Mouse (Mus musculus) gastrocnemius, postnatal 10 days (tissue): ENCODE measurements around the gene Rangrf. TPM values are rescaled to one million over a fixed set of nuclear protein-coding genes. Genes with fewer than 3 reads are reported as not detected.
"Not testable (repeated sequence)": the region's sequence is repeated elsewhere in the genome, so short reads cannot be mapped to it uniquely, and the experiment has no call there.

Experiments used
- DNase-seq: peaks from one replicate; pipeline ENCODE4 v3.0.0; 2021; ENCODE audit warnings: mixed read lengths
- long read RNA-seq, 2 experiments: library from polyadenylated mRNA; stranded (forward); transcript quantifications; one replicate each; pipeline ENCODE4 v2.0.0; 2021
- total RNA-seq, 2 experiments: library from RNA; stranded (reverse); gene quantifications; 2 replicates each; pipeline ENCODE4 v1.2.3; 2021

Rangrf gene
- total RNA-seq: 10 to 100 TPM; 45.0 to 57.6 TPM
- long read RNA-seq, experiment 1, transcript Rangrf-201 (5 exons, 820 nt): major isoform, 21 of 25 reads
- long read RNA-seq, experiment 1, partial matches to known transcripts: 1 of 25 reads
- long read RNA-seq, experiment 1, other reads (novel, unspliced or antisense): 3 of 25 reads
- long read RNA-seq, experiment 2, transcript Rangrf-201 (5 exons, 820 nt): major isoform, 15 of 15 reads
- long read RNA-seq, experiment 2, partial matches to known transcripts: 0 of 15 reads
- long read RNA-seq, experiment 2, other reads (novel, unspliced or antisense): 0 of 15 reads

DNA sequence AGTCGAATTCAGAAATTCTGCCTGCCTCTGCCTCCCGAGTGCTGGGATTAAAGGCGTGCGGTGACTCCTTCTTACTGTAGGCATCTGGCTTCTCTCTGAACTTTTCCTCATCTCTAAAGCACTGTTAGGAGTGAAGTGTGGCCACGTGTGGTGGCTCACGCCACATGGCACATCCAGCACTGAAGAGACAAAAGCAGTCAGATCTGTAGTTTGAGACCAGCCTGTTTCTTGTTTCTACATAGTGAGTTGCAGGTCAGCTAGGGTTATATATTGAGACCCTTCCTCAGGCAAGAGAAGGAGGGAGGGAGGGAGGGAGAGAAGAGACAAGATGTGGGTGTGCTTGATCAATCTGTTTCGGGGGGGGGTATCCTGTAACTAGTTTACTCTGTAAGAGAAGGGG is at the start of gene Rangrf:
Rangrf (minus strand) TSS at position 101 of the 400 bp plus-strand sequence.
- no peak for DNase-seq

- no peak for DNase-seq
These were observed 45.7 kb upstream of the Rangrf start for GRCm38 (mm10) chr11:69020691-69021090.

- DNase-seq: no peak
These were observed 41.8 kb upstream of the Rangrf start for GRCm38 (mm10) chr11:69016755-69017154.

DNA sequence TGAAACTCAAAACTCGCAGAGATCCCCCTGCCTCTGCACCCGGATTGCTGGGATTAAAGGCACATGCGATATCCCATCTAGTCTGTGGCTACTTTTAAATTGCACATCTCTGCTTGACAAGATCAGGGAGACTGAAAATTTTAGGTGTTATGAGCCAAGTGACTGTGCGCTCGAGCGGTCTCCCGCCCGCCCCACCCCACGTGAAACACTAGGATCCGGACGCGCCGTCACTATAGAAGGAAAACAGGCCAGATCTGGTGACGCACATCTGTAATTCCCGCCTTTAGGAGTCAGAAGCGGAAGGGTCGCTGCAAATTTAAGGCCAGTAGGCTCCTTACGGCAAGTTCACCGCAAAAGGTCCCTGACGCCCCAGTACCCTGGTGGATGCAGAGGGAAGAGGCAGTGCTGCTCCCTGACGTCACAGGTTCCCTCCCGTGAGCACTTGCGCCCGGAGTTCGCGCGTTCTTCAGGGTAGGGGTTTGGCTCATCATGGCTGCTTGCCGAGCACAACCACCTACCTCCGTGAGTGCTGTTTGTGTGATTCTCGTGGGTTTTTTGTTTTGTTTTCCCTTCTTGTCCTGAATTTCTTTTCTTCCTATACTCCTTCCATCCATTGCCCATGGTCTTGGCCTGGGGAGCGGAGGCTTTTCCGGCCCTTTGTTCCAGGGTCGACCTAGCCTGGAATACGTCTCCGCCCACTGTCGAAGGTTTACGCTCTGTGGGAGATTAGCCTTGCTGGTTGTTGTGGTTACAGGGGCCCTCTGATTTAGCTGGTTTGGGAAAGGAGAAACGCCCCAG is 40.9 kb upstream of the Rangrf start, which contains the start of gene Ctc1:
Ctc1 (plus strand) TSS at position 268 of the 798 bp plus-strand sequence.
- DNase-seq: peak; percentile 80

- DNase-seq: peak; percentile 79
These were observed 37.2 kb upstream of the Rangrf start for GRCm38 (mm10) chr11:69012071-69012601.

DNA sequence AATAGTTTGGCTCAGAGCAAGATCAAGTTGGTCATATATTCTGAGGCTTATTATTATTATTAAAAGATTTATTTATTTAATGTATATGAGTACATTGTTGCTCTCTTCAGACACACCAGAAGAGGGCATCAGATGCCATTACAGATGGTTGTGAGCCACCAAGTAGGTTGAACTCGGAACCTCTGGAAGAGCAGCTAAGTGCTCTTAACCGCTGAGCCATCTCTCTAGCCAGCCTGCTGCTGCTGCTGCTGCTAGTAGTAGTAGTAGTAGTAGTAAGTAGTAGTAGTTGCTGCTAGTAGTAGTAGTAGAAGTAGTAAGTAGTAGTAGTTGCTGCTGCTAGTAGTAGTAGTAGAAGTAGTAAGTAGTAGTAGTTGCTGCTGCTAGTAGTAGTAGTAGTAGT is 36.5 kb upstream of the Rangrf start:
- not testable (repeated sequence) for DNase-seq

DNA sequence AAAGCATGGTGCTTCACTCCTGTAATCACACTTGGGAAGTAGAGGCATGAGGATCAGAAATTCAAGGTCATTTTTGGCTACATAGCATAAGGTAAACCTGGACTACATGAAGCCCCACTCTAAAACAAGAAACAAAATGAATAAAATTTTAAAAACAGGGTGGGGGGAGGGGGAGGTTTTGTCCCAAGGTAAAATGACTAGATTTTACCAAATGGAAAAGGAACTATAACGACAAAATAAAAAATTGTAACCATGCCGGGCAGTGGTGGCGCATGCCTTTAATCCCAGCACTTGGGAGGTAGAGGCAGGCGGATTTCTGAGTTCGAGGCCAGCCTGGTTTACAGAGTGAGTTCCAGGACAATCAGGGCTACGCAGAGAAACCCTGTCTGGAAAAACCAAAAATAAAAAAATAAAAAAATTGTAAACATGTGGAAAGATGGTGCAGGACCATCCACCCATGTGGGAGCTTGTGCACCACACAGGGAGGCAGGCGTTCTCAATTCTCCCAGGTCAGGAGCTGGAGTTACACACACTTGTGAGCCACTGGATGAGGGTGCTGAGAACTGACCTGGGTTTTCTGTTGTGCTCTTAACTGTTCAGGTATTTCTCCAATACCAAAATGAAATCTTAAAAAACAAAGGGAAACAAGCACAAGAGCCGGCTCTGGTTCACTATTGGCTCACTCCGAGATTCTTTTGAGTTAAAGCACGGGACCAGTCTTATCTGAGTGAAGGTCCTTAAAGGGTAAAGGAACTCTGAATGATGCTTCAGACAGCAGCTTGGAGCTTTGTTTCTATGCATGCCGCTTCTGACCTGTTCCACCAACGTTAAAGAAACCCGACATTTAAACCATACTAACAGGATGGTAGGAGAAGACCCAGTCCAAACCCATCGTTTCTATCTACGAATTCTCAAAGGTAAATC is 35.7 kb upstream of the Rangrf start:
- DNase-seq: no peak

DNA sequence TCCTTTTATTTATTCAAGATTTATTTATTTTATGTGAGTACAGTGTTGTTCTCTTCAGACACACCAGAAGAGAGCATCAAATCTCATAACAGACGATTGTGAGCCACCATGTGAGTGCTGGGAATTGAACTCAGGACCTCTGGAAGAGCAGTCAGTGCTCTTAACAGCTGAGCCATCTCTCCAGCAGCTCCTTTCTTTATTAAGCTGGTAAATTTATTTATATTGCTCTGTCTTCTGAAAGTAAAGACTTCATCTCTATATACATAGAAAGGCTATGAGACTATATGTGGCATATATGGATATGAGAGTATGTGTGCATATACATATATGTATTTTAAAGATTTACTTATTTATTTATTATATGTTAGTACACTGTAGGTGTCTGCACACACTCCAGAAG is 34.5 kb upstream of the Rangrf start:
- DNase-seq: no peak

GRCm38 (mm10) chr11:69008182-69009121 is 33.5 kb upstream of the Rangrf start, which contains the start of gene Pfas:
Gene Pfas (minus strand): TSS chr11:69008460.
- peak; percentile 89 for DNase-seq

- not testable (repeated sequence) for DNase-seq
These were observed 31.6 kb upstream of the Rangrf start for GRCm38 (mm10) chr11:69006575-69006974.

DNA sequence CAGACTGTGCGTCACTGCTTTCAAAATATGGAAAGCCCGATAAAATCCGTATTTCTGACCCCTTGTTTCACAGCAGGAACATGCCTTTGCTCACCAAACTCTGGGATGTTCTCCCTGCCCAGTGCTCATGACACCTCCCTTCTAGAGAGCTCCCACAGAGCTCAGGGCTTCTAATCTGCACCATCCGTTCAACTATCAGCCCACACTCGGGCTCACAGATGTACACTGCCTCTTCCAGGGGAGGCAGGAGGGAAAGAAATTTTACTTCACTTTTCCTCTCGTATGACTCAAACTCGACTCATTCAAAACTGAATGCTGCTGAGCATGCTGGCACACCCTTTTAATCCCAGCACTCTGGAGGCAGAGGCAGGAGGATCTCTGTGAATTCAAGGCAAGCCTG is 30.2 kb upstream of the Rangrf start:
- no peak for DNase-seq

DNA sequence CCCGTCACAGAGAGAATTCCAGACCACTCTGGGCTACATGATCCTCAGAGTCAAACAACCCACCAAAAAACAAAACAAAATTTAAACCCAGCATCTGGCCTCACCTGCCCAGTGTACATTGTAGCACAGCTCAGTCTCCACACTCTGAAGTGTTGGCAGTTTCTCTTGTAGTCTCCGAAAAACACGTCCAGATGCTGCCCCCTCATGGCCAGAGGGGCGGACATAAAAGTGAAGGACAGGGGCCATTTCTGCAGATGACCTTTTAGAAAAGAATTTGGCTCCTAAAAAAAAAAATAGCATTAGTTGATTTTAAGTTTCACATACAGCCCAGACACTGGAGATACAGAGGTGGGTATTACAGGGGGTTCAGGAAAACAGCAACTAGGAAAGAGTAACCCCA is 28.6 kb upstream of the Rangrf start:
- DNase-seq: no peak

DNA sequence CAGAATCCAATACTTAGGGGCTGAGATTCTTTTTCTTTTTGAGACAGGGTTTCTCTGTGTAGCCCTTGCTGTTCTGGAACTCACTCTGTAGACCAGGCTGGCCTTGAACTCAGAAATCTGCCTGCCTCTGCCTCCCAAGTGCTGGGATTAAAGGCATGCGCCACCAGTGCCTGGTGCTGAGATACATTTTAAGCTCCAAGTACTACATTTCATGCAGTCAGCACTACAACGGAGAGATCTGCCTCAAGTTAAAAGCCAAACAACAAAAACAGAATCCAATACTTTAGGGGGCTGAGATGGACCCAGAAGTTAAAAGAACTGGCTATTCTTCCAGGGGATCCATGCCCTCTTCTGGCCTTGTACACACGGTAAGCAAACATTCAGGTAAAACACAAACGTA is 27.8 kb upstream of the Rangrf start:
- DNase-seq: not testable (repeated sequence)

GRCm38 (mm10) chr11:68997080-68997479 is 22.1 kb upstream of the Rangrf start:
- DNase-seq: no peak

DNA sequence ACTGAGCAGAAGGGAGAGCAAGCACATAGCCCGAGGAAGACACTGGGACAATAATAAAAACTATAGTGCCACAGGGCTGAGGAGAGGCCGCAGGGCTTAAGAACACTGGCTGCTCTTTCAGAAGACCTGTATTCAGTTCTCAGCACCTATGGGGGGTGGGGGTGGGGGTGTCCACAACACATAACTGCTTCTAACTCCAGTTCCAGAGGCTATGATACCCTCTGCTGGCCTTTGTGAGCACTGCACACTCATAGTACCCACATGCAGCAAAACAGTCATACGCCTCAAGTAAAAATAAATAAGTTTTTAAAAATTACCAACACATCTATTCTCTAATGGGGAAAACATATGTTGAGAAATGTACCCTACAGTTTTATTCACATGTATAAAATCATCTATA is 19.4 kb upstream of the Rangrf start:
- DNase-seq: no peak

DNA sequence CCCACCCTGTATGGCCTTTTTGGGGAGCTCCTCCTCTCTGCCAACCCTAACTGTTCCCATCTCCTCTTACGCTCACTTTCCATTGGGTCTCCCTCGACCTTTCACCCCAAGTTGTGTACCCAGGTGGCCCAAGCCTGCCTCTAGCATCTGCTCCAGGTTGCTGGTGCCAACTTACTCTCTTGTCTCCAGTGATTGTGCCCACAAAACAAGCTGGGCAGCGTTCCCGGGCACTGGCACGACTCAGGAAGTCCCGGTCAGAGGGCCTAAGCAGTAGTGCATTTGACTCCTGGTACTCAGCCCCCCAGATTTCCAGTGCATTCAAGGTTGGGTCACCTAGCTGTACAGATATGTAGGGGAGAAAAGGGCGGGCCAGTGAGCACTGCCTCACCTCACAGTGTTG is 18.1 kb upstream of the Rangrf start:
- no peak for DNase-seq

DNA sequence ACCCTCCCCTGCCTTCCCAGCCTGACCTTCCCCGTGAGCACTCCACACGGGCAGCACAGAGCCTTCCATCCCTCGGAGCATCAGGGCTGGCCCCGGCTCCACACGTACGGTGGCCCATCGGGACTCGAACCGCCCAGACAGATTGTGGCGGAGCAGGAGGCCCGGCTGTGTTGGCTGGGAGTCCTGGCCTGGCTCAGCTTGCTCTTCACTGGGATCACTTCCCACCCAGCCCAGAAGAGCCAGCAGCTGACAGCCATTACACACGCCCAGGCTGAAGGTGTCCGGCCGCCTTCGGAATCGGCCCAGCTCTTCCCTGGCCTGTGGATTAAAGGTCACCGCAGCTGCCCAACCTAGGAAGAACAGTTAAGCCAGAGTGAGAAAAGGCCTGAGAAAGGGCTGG is 13.4 kb upstream of the Rangrf start:
- peak; percentile 60 for DNase-seq

- DNase-seq: no peak
These were observed 12.4 kb upstream of the Rangrf start for GRCm38 (mm10) chr11:68987365-68987882.

GRCm38 (mm10) chr11:68982639-68983369 is 7.8 kb upstream of the Rangrf start:
- DNase-seq: peak; percentile 78

GRCm38 (mm10) chr11:68980919-68981318 is 5.9 kb upstream of the Rangrf start:
- DNase-seq: no peak
